Mouse (Mus musculus): Measurements from ENCODE around the gene Prmt7. TPM values are rescaled to one million over a fixed set of nuclear protein-coding genes. Genes with fewer than 3 reads are reported as not detected.

Prmt7 gene
- polyA plus RNA-seq (2012; ENCODE audit: insufficient read depth, low replicate concordance) = 2.9 and 9.4 TPM in 2 replicates

DNA sequence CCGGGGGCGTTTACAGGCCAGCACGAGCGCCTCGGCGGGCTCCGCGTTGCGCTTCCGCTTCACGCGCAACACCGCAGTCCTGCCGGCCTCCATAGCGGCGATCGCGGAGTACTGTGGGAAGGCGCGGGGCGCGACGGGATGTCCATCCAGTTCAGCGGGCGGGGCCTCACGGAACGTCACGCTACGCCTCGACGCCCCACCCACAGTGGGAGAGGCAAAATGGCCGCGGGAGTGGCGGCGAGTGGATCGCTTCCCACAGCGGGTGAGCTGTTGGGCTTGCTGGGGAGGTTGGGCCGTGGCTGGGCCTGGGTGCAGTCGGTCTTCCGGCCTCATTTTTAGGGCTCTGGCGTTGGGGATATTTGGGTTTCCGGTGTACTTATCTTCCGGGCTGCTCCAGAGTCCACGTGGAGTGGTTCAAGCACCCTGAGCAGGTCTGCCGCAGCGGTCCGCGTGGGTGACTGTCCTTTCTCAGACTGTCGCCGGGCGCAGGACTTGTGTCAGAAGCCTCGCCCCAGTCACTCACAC is at the start of gene Prmt7, which contains the start of gene Slc7a6os:
Gene Prmt7 (plus strand): TSS at position 116 of the 525 bp plus-strand sequence.
Gene Slc7a6os (minus strand): TSS at position 115 of the 525 bp plus-strand sequence.
- Histone ChIP-seq H3K9me3 (no peaks in the 10 kb centered on the region), H3K36me3 (replicated peaks; ENCODE audit: low read length) (peaks cover 48% of the 10 kb centered on the region), H3K27me3 (replicated peaks) (no peaks in the 10 kb centered on the region), H3K4me3 (replicated peaks) (peak within 1 kb of the TSS; percentile 95), H3K4me1 (peaks cover 34% of the 10 kb centered on the region)
- TF ChIP-seq FLI1 (IDR thresholded peaks at IDR 0.05; ENCODE audit: low read length) (no peak), GATA1 (IDR thresholded peaks at IDR 0.05; ENCODE audit: borderline replicate concordance, low read length) (no peak)

DNA sequence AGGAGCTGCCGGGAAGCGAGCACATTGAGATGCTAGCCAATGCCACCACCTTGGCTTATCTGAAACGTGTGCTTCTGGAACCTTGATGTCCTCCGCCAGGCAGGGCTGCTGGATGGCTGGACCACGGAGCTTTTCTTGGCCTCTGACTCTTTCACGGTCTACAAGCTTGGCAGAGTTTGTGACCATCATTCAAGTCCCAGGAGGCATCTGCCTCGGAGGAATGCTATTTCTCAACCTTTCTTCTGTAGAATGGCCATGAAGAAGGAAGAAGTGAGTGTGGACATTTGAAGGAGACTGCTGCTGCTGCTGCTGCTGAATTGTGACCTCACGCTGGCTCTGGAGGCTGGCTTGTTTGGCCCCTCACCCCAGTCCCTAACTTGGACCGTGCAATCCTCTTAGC is 47.5 kb upstream of the Prmt7 start:
- TF ChIP-seq FLI1 (IDR thresholded peaks at IDR 0.05; ENCODE audit: low read length) = no peak
- TF ChIP-seq GATA1 (IDR thresholded peaks at IDR 0.05; ENCODE audit: borderline replicate concordance, low read length) = no peak
- no peaks in the 10 kb centered on the region for H3K9me3 ChIP-seq
- H3K36me3 ChIP-seq (replicated peaks; ENCODE audit: low read length) = peaks cover 82% of the 10 kb centered on the region
- peaks cover 53% of the 10 kb centered on the region for H3K4me1 ChIP-seq
- H3K27me3 ChIP-seq (replicated peaks) = no peaks in the 10 kb centered on the region
- H3K4me3 ChIP-seq (replicated peaks) = no peak overlapping the region

DNA sequence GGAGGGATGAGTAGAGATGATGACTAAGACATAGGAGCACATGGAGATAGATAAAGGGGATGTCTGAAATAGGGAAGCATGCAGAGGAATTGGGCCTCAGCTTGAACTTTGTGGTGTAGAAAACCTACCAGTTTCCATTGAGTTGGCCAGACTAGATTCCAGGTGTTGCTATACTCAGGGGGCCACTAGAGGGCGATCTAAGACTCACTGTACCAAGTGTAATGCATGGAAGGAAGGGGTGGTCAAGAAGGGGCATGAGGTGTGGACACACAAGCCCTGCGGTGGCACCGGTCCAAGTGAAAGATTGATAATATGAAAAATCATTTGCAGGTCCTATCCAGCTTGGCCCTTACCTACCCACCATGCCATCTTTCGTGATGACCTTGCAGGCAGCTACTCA is 45.3 kb upstream of the Prmt7 start:
- Histone ChIP-seq H3K4me3 (replicated peaks) (no peak overlapping the region), H3K27me3 (replicated peaks) (no peaks in the 10 kb centered on the region), H3K4me1 (peaks cover 68% of the 10 kb centered on the region), H3K36me3 (replicated peaks; ENCODE audit: low read length) (peaks cover 60% of the 10 kb centered on the region), H3K9me3 (no peaks in the 10 kb centered on the region)
- TF ChIP-seq GATA1 (IDR thresholded peaks at IDR 0.05; ENCODE audit: borderline replicate concordance, low read length) = no peak
- TF ChIP-seq FLI1 (IDR thresholded peaks at IDR 0.05; ENCODE audit: low read length) = no peak

DNA sequence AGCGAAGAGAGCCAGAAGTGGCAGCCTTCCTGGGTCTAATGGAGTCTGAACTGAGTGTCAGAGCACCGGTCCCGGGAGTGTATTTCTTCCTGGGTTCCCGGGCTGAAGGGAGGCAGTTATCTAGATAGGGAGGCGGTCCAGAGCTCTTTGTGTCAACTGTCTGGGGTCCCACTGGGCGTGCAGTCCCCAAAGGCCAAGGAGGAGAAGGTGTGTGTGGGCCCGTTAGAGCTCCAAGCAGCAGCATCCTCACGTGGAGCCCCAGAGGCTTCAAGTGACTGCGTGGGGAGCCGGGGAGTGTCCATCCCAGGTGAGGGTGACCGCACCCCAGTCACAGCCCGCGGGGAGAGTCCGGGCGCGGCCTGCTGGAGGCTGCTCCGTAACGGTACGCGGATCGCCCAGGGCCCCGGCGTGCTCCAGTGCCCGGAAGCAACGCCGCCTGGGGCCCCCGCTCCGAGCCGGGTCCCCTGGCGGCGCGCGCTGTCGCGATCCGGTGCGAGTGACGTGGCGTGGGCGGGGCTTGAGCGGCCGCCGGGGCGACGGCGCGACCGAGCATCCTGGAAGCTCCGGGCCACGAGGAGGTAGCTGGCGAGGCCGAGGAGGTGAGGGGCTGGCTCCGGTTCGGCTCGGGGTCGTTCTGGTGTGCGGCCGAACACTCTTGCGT is 42.2 kb upstream of the Prmt7 start, which contains the start of gene Slc7a6:
Gene Slc7a6 (plus strand): TSS at position 502 of the 661 bp plus-strand sequence.
- Histone ChIP-seq H3K27me3 (replicated peaks) (no peaks in the 10 kb centered on the region), H3K4me3 (replicated peaks) (peak within 1 kb of the TSS; percentile 99), H3K36me3 (replicated peaks; ENCODE audit: low read length) (peaks cover 30% of the 10 kb centered on the region), H3K9me3 (no peaks in the 10 kb centered on the region), H3K4me1 (peaks cover 47% of the 10 kb centered on the region)
- TF ChIP-seq GATA1 (IDR thresholded peaks at IDR 0.05; ENCODE audit: borderline replicate concordance, low read length) (no peak), FLI1 (IDR thresholded peaks at IDR 0.05; ENCODE audit: low read length) (no peak)

- Histone ChIP-seq H3K9me3 (no peaks in the 10 kb centered on the region), H3K4me1 (peaks cover 45% of the 10 kb centered on the region), H3K36me3 (replicated peaks; ENCODE audit: low read length) (peaks cover 22% of the 10 kb centered on the region), H3K4me3 (replicated peaks) (peak overlapping the region; percentile 99), H3K27me3 (replicated peaks) (no peaks in the 10 kb centered on the region)
- no peak for TF ChIP-seq FLI1 (IDR thresholded peaks at IDR 0.05; ENCODE audit: low read length)
- no peak for TF ChIP-seq GATA1 (IDR thresholded peaks at IDR 0.05; ENCODE audit: borderline replicate concordance, low read length)
Measured at GRCm38 (mm10) chr8:106169017-106169933, 41.5 kb upstream of the Prmt7 start.

- peaks cover 16% of the 10 kb centered on the region for H3K36me3 ChIP-seq (replicated peaks; ENCODE audit: low read length)
- TF ChIP-seq GATA1 (IDR thresholded peaks at IDR 0.05; ENCODE audit: borderline replicate concordance, low read length) (no peak), FLI1 (IDR thresholded peaks at IDR 0.05; ENCODE audit: low read length) (no peak)
- peak overlapping the region; percentile 99 for H3K4me3 ChIP-seq (replicated peaks)
- no peaks in the 10 kb centered on the region for H3K27me3 ChIP-seq (replicated peaks)
- no peaks in the 10 kb centered on the region for H3K9me3 ChIP-seq
- H3K4me1 ChIP-seq = peaks cover 45% of the 10 kb centered on the region
Measured at GRCm38 (mm10) chr8:106169934-106170480, 40.7 kb upstream of the Prmt7 start.

GRCm38 (mm10) chr8:106173566-106173965 is 37.2 kb upstream of the Prmt7 start:
- no peaks in the 10 kb centered on the region for H3K27me3 ChIP-seq (replicated peaks)
- peaks cover 2% of the 10 kb centered on the region for H3K36me3 ChIP-seq (replicated peaks; ENCODE audit: low read length)
- H3K9me3 ChIP-seq = no peaks in the 10 kb centered on the region
- TF ChIP-seq GATA1 (IDR thresholded peaks at IDR 0.05; ENCODE audit: borderline replicate concordance, low read length) (no peak), FLI1 (IDR thresholded peaks at IDR 0.05; ENCODE audit: low read length) (no peak)
- peaks cover 30% of the 10 kb centered on the region for H3K4me1 ChIP-seq
- H3K4me3 ChIP-seq (replicated peaks) = no peak overlapping the region

DNA sequence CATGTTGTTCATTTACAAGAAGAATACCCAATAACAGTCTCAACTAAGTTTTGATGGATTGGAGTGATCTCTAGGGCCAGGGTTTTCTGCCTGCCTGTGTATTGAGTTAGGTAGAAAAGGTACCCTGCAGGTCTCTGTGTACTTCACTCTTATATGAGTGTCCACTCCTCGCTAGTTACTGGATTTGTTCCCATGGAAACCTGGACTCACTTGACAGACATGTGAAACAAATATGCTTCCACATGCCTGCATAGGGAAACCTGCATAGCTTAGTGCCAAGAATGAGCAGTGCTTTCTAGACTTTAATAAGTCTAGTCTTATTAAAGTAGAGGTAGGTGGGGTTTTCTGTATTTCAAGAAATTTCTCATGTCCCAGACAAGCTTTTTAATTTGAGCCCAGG is 33.8 kb upstream of the Prmt7 start:
- H3K4me3 ChIP-seq (replicated peaks) = no peak overlapping the region
- H3K36me3 ChIP-seq (replicated peaks; ENCODE audit: low read length) = peaks cover 26% of the 10 kb centered on the region
- TF ChIP-seq GATA1 (IDR thresholded peaks at IDR 0.05; ENCODE audit: borderline replicate concordance, low read length) (no peak), FLI1 (IDR thresholded peaks at IDR 0.05; ENCODE audit: low read length) (no peak)

GRCm38 (mm10) chr8:106177594-106177993 is 33.1 kb upstream of the Prmt7 start:
- Histone ChIP-seq H3K4me1 (peaks cover 19% of the 10 kb centered on the region), H3K4me3 (replicated peaks) (no peak overlapping the region), H3K9me3 (no peaks in the 10 kb centered on the region), H3K27me3 (replicated peaks) (no peaks in the 10 kb centered on the region), H3K36me3 (replicated peaks; ENCODE audit: low read length) (peaks cover 32% of the 10 kb centered on the region)
- TF ChIP-seq FLI1 (IDR thresholded peaks at IDR 0.05; ENCODE audit: low read length) = no peak
- TF ChIP-seq GATA1 (IDR thresholded peaks at IDR 0.05; ENCODE audit: borderline replicate concordance, low read length) = no peak

More for the DNA sequence above, 33.8 kb upstream of the Prmt7 start:
- Histone ChIP-seq H3K4me1 (peaks cover 21% of the 10 kb centered on the region; the same call in 1 of the 2 replicates), H3K9me3 (no peaks in the 10 kb centered on the region), H3K27me3 (replicated peaks) (no peaks in the 10 kb centered on the region)
